Mouse (Mus musculus) kidney, postnatal 36 days (tissue): ENCODE data around the gene Skp1a.

ENCODE experiments used
- DNase-seq, 2 experiments: peaks; one replicate each; pipeline ENCODE4 v3.0.0; 2021 to 2022; ENCODE audit warnings: mixed read lengths in 2 of 2

Skp1a gene

GRCm38 (mm10) chr11:52255077-52255476 is 23.3 kb downstream of the Skp1a start:
- DNase-seq: no peak

GRCm38 (mm10) chr11:52257376-52257775 is 25.6 kb downstream of the Skp1a start:
- DNase-seq: peak in 1 of 2 experiments; percentile 38

GRCm38 (mm10) chr11:52258711-52259110 is 26.9 kb downstream of the Skp1a start:
- no peak for DNase-seq

- no peak for DNase-seq
Observed at GRCm38 (mm10) chr11:52260878-52261277, 29.1 kb downstream of the Skp1a start.

GRCm38 (mm10) chr11:52261937-52262336 is 30.1 kb downstream of the Skp1a start:
- peak; percentile 55 to 78 for DNase-seq

- DNase-seq: no peak
Observed at GRCm38 (mm10) chr11:52262338-52262737, 30.5 kb downstream of the Skp1a start.

- DNase-seq: no peak
Observed at GRCm38 (mm10) chr11:52264871-52265270, 33.1 kb downstream of the Skp1a start.

- no peak for DNase-seq
Observed at GRCm38 (mm10) chr11:52265616-52266307, 34.0 kb downstream of the Skp1a start.

GRCm38 (mm10) chr11:52267271-52267670 is 35.5 kb downstream of the Skp1a start:
- no peak for DNase-seq

- no peak for DNase-seq
Observed at GRCm38 (mm10) chr11:52268104-52268835, 36.5 kb downstream of the Skp1a start.

- DNase-seq: peak in 1 of 2 experiments; percentile 43
Observed at GRCm38 (mm10) chr11:52269841-52270240, 38.0 kb downstream of the Skp1a start.

- no peak for DNase-seq
Observed at GRCm38 (mm10) chr11:52271765-52272495, 40.1 kb downstream of the Skp1a start.

GRCm38 (mm10) chr11:52272619-52273018 is 40.8 kb downstream of the Skp1a start:
- DNase-seq: no peak

- peak in 1 of 2 experiments; percentile 12 for DNase-seq
Observed at GRCm38 (mm10) chr11:52273183-52273941, 41.6 kb downstream of the Skp1a start.

GRCm38 (mm10) chr11:52273942-52274330 is 42.1 kb downstream of the Skp1a start:
- DNase-seq: no peak

GRCm38 (mm10) chr11:52274456-52275112 is 42.8 kb downstream of the Skp1a start:
- DNase-seq: no peak

- no peak for DNase-seq
Observed at GRCm38 (mm10) chr11:52275366-52275765, 43.6 kb downstream of the Skp1a start.

GRCm38 (mm10) chr11:52275774-52276555 is 44.2 kb downstream of the Skp1a start:
- no peak for DNase-seq

- no peak for DNase-seq
Observed at GRCm38 (mm10) chr11:52276961-52277391, 45.2 kb downstream of the Skp1a start.

GRCm38 (mm10) chr11:52277433-52278150 is 45.8 kb downstream of the Skp1a start:
- DNase-seq: no peak

- DNase-seq: no peak
Observed at GRCm38 (mm10) chr11:52278164-52278563, 46.4 kb downstream of the Skp1a start.
